Mouse (Mus musculus) MEL (cell line): ENCODE results near the gene Tmem182. TPM values are rescaled to one million over a fixed set of nuclear protein-coding genes. Genes with fewer than 3 reads are reported as not detected.

ENCODE experiments used
- DNase-seq: peaks from one replicate; pipeline ENCODE4 v3.0.0; 2011; ENCODE audit warnings: low read depth, low spot score
- H3K27ac ChIP-seq: 2 replicates; pipeline ENCODE4 v1.5.1; 2012; ENCODE audit warnings: low read depth, mild to moderate bottlenecking, control low read depth, low read length, moderate library complexity; ENCODE audit not compliant: control insufficient read depth
- H3K27me3 ChIP-seq, 2 experiments: fragments of 150-350 bp in 1 of 2; sonication (generic) in 1 of 2; 2 replicates each; pipeline ENCODE4 v1.6.1; 2012; ENCODE audit warnings: low read length in 2 of 2, mild to moderate bottlenecking in 2 of 2, improper control_type of control experiment in 1 of 2, moderate library complexity in 1 of 2; ENCODE audit not compliant: insufficient read depth in 2 of 2, control insufficient read depth in 1 of 2
- H3K36me3 ChIP-seq, 2 experiments: 2 replicates each; pipeline ENCODE4 v1.6.1; 2012 to 2014; ENCODE audit warnings: low read length in 2 of 2, improper control_type of control experiment in 1 of 2, inconsistent platforms in 1 of 2, mild to moderate bottlenecking in 1 of 2; ENCODE audit not compliant: insufficient read depth in 2 of 2, control insufficient read depth in 1 of 2
- H3K4me1 ChIP-seq, 2 experiments: fragments of 150-350 bp in 1 of 2; sonication (generic) in 1 of 2; 2 replicates each; pipeline ENCODE4 v1.6.1; 2012; ENCODE audit warnings: low read length in 2 of 2, improper control_type of control experiment in 1 of 2, mild to moderate bottlenecking in 1 of 2; ENCODE audit not compliant: insufficient read depth in 2 of 2, control insufficient read depth in 1 of 2
- H3K4me3 ChIP-seq, 2 experiments: fragments of 150-350 bp in 1 of 2; sonication (generic) in 1 of 2; 2 replicates each; pipeline ENCODE4 v1.5.1; 2012; ENCODE audit warnings: low read depth in 2 of 2, low read length in 2 of 2, mild to moderate bottlenecking in 2 of 2, moderate library complexity in 2 of 2, control low read depth in 1 of 2, improper control_type of control experiment in 1 of 2; ENCODE audit not compliant: control insufficient read depth in 1 of 2, insufficient read depth in 1 of 2
- H3K79me2 ChIP-seq: 2 replicates; pipeline ENCODE4 v1.6.1; 2012; ENCODE audit warnings: mild to moderate bottlenecking, low read length, moderate library complexity; ENCODE audit not compliant: control insufficient read depth, poor library complexity, insufficient read depth
- H3K9ac ChIP-seq: 2 replicates; pipeline ENCODE4 v1.6.1; 2012; ENCODE audit warnings: low read depth, mild to moderate bottlenecking, control low read depth, low read length, moderate library complexity; ENCODE audit not compliant: control insufficient read depth, poor library complexity, severe bottlenecking
- H3K9me3 ChIP-seq: fragments of 150-350 bp; sonication (generic); replicated peaks from 2 replicates; pipeline ENCODE4 v1.6.1; 2012; ENCODE audit warnings: mild to moderate bottlenecking, low read length, improper control_type of control experiment, moderate library complexity; ENCODE audit not compliant: insufficient read depth
- BHLHE40 ChIP-seq: IDR thresholded peaks from 2 replicates; pipeline ENCODE4 v1.6.1; 2012; ENCODE audit warnings: low read depth, mild to moderate bottlenecking, inconsistent platforms, low read length, improper control_type of control experiment, borderline replicate concordance
- CHD2 ChIP-seq: IDR thresholded peaks from 2 replicates; pipeline ENCODE4 v1.6.1; 2011; ENCODE audit warnings: low read length, improper control_type of control experiment
- CTCF ChIP-seq, 3 experiments: IDR thresholded peaks in 2 of 3; conservative IDR thresholded peaks in 1 of 3; 2 replicates each; pipeline ENCODE4 v1.5.1; 2011 to 2012; ENCODE audit warnings: low read length in 3 of 3, low read depth in 2 of 3, mild to moderate bottlenecking in 2 of 3, improper control_type of control experiment in 1 of 3, inconsistent platforms in 1 of 3, mixed read lengths in 1 of 3, moderate library complexity in 1 of 3; ENCODE audit not compliant: control insufficient read depth in 1 of 3, insufficient read depth in 1 of 3, poor library complexity in 1 of 3, severe bottlenecking in 1 of 3
- E2F4 ChIP-seq: IDR thresholded peaks from 2 replicates; pipeline ENCODE4 v1.6.1; 2011; ENCODE audit warnings: low read depth, low read length, improper control_type of control experiment, borderline replicate concordance
- ELF1 ChIP-seq: IDR thresholded peaks from 2 replicates; pipeline ENCODE4 v1.6.1; 2014; ENCODE audit warnings: low read depth, mild to moderate bottlenecking, inconsistent platforms, low read length, improper control_type of control experiment, moderate library complexity
- EP300 ChIP-seq, 2 experiments: IDR thresholded peaks; 2 replicates each; pipeline ENCODE4 v1.6.1; 2011; ENCODE audit warnings: improper control_type of control experiment in 2 of 2, low read length in 2 of 2, low read depth in 1 of 2, mild to moderate bottlenecking in 1 of 2
- ETS1 ChIP-seq: IDR thresholded peaks from 2 replicates; pipeline ENCODE4 v1.6.1; 2012; ENCODE audit warnings: low read depth, mild to moderate bottlenecking, inconsistent platforms, low read length, improper control_type of control experiment, moderate library complexity
- GABPA ChIP-seq: IDR thresholded peaks from 2 replicates; pipeline ENCODE4 v1.6.1; 2012; ENCODE audit warnings: low read depth, mild to moderate bottlenecking, inconsistent platforms, low read length, improper control_type of control experiment, moderate library complexity
- GATA1 ChIP-seq: IDR thresholded peaks from 2 replicates; pipeline ENCODE4 v1.6.1; 2011; ENCODE audit warnings: low read depth, low read length, improper control_type of control experiment
- MAX ChIP-seq: IDR thresholded peaks from 2 replicates; pipeline ENCODE4 v1.6.1; 2011; ENCODE audit warnings: low read length, improper control_type of control experiment
- MAZ ChIP-seq: IDR thresholded peaks from 2 replicates; pipeline ENCODE4 v1.6.1; 2012; ENCODE audit warnings: low read depth, mild to moderate bottlenecking, inconsistent platforms, low read length, improper control_type of control experiment
- MXI1 ChIP-seq: IDR thresholded peaks from 2 replicates; pipeline ENCODE4 v1.6.1; 2011; ENCODE audit warnings: mild to moderate bottlenecking, low read depth, low read length, improper control_type of control experiment
- NELFE ChIP-seq: IDR thresholded peaks from 2 replicates; pipeline ENCODE4 v1.6.1; 2011; ENCODE audit warnings: low read depth, low read length, improper control_type of control experiment
- NRF1 ChIP-seq: IDR thresholded peaks from 2 replicates; pipeline ENCODE4 v1.6.1; 2014; ENCODE audit warnings: low read depth, mild to moderate bottlenecking, inconsistent platforms, low read length, improper control_type of control experiment, moderate library complexity; ENCODE audit not compliant: poor library complexity, insufficient read depth, severe bottlenecking
- POLR2A ChIP-seq, 2 experiments: IDR thresholded peaks; 2 replicates each; pipeline ENCODE4 v1.6.1; 2011 to 2012; ENCODE audit warnings: low read length in 2 of 2, mild to moderate bottlenecking in 2 of 2, control low read depth in 1 of 2, improper control_type of control experiment in 1 of 2, low read depth in 1 of 2, moderate library complexity in 1 of 2; ENCODE audit not compliant: control insufficient read depth in 1 of 2, insufficient read depth in 1 of 2, poor library complexity in 1 of 2
- POLR2AphosphoS2 ChIP-seq: IDR thresholded peaks from 2 replicates; pipeline ENCODE4 v1.6.1; 2011; ENCODE audit warnings: low read length, improper control_type of control experiment
- POLR2AphosphoS5 ChIP-seq: IDR thresholded peaks from 2 replicates; pipeline ENCODE4 v1.6.1; 2012; ENCODE audit warnings: low read depth, borderline replicate concordance, mild to moderate bottlenecking, inconsistent platforms, low read length, moderate library complexity, mixed read lengths
- RCOR1 ChIP-seq: IDR thresholded peaks from 2 replicates; pipeline ENCODE4 v1.6.1; 2012; ENCODE audit warnings: low read depth, mild to moderate bottlenecking, inconsistent platforms, low read length, improper control_type of control experiment
- SMC3 ChIP-seq: IDR thresholded peaks from 2 replicates; pipeline ENCODE4 v1.6.1; 2011; ENCODE audit warnings: low read depth, low read length, improper control_type of control experiment
- TBP ChIP-seq: IDR thresholded peaks from 2 replicates; pipeline ENCODE4 v1.8.0; 2011; ENCODE audit warnings: low read depth, low read length, improper control_type of control experiment
- TCF12 ChIP-seq: IDR thresholded peaks from 2 replicates; pipeline ENCODE4 v1.6.1; 2014; ENCODE audit warnings: low read depth, mild to moderate bottlenecking, inconsistent platforms, low read length, improper control_type of control experiment, moderate library complexity
- USF2 ChIP-seq, 2 experiments: IDR thresholded peaks; 2 replicates each; pipeline ENCODE4 v1.6.1; 2011 to 2012; ENCODE audit warnings: improper control_type of control experiment in 2 of 2, low read length in 2 of 2, borderline replicate concordance in 1 of 2, inconsistent platforms in 1 of 2, low read depth in 1 of 2, mild to moderate bottlenecking in 1 of 2; ENCODE audit not compliant: insufficient read depth in 1 of 2
- ZC3H11A ChIP-seq: IDR thresholded peaks from 2 replicates; pipeline ENCODE4 v1.6.1; 2012; ENCODE audit warnings: low read depth, mild to moderate bottlenecking, inconsistent platforms, low read length, improper control_type of control experiment
- ZKSCAN1 ChIP-seq: IDR thresholded peaks from 2 replicates; pipeline ENCODE4 v1.6.1; 2012; ENCODE audit warnings: low read depth, mild to moderate bottlenecking, inconsistent platforms, low read length, improper control_type of control experiment, moderate library complexity
- ZMIZ1 ChIP-seq: IDR thresholded peaks from 2 replicates; pipeline ENCODE4 v1.6.1; 2012; ENCODE audit warnings: low read depth, mild to moderate bottlenecking, inconsistent platforms, low read length, improper control_type of control experiment, moderate library complexity
- polyA plus RNA-seq, 2 experiments: library from polyadenylated mRNA; stranded (reverse) in 1 of 2; unstranded in 1 of 2; fragments of >175 nt in 1 of 2; fragments of >200 nt in 1 of 2; gene quantifications; 2 replicates each; pipeline versions ENCODE4 v1.2.1 to v1.2.4; 2012; ENCODE audit warnings: low replicate concordance in 2 of 2, low read depth in 1 of 2; ENCODE audit not compliant: insufficient read length in 2 of 2, insufficient read depth in 1 of 2, missing spikeins in 1 of 2
- total RNA-seq: library from RNA; depleted of rRNA; stranded (reverse); fragments of 300-350 nt; gene quantifications from 2 replicates; pipeline ENCODE4 v1.2.3, GENCODE M21; 2012

Gene Tmem182
- total and polyA plus RNA-seq, 3 experiments: not detected

- Histone ChIP-seq H3K4me1 (peaks cover 0 to 3% of the 10 kb centered on the region in 2 experiments; a peak in 1 of 4 replicates), H3K27me3 (no peaks in the 10 kb centered on the region)
Measured at GRCm38 (mm10) chr1:40773234-40773633, 32.2 kb upstream of the Tmem182 start.

GRCm38 (mm10) chr1:40774040-40774439 lies 31.4 kb upstream of the Tmem182 start:
- Histone ChIP-seq H3K27me3 (no peaks in the 10 kb centered on the region), H3K4me1 (peaks cover 0 to 3% of the 10 kb centered on the region in 2 experiments; a peak in 1 of 4 replicates), H3K9ac (no peak overlapping the region), H3K4me3 (no peak overlapping the region), H3K27ac (no peak overlapping the region), H3K9me3 (no peaks in the 10 kb centered on the region), H3K79me2 (no peaks in the 10 kb centered on the region), H3K36me3 (no peaks in the 10 kb centered on the region)
- no peak for DNase-seq
- TF ChIP-seq ZKSCAN1: no peak
- TF ChIP-seq NELFE: no peak
- TF ChIP-seq NRF1: no peak
- TF ChIP-seq GABPA: no peak
- no peak for TF ChIP-seq MXI1
- TF ChIP-seq ETS1: no peak
- TF ChIP-seq USF2 (IDR thresholded peaks at IDR 0.05; ENCODE audit: borderline replicate concordance in 1 of 2, insufficient read depth in 1 of 2, low read depth in 1 of 2, low read length in 2 of 2): no peak
- TF ChIP-seq MAX: no peak
- TF ChIP-seq POLR2AphosphoS2: no peak
- no peak for TF ChIP-seq RCOR1
- no peak for TF ChIP-seq GATA1

More at GRCm38 (mm10) chr1:40773234-40773633, 32.2 kb upstream of the Tmem182 start:
- H3K4me3 ChIP-seq: no peak overlapping the region
- H3K79me2 ChIP-seq: no peaks in the 10 kb centered on the region
- H3K9ac ChIP-seq: no peak overlapping the region
- no peak overlapping the region for H3K27ac ChIP-seq
- no peak for TF ChIP-seq MXI1
- TF ChIP-seq CHD2: no peak
- TF ChIP-seq POLR2AphosphoS5: no peak
- no peak for TF ChIP-seq MAZ
- no peaks in the 10 kb centered on the region for H3K9me3 ChIP-seq
- DNase-seq: no peak
- no peaks in the 10 kb centered on the region for H3K36me3 ChIP-seq

- H3K27me3 ChIP-seq: no peaks in the 10 kb centered on the region
- peaks cover 0 to 3% of the 10 kb centered on the region in 2 experiments; a peak in 1 of 4 replicates for H3K4me1 ChIP-seq
- H3K36me3 ChIP-seq: no peaks in the 10 kb centered on the region
- no peak for DNase-seq
- H3K4me3 ChIP-seq: no peak overlapping the region
- H3K79me2 ChIP-seq: no peaks in the 10 kb centered on the region
- no peaks in the 10 kb centered on the region for H3K9me3 ChIP-seq
- no peak for TF ChIP-seq GABPA
- no peak for TF ChIP-seq POLR2AphosphoS5
- no peak for TF ChIP-seq ZC3H11A
- no peak for TF ChIP-seq EP300 (IDR thresholded peaks at IDR 0.05; ENCODE audit: low read depth in 1 of 2, low read length in 2 of 2)
- no peak for TF ChIP-seq CHD2
- TF ChIP-seq RCOR1: no peak
- TF ChIP-seq ZKSCAN1: no peak
- no peak for TF ChIP-seq ZMIZ1
- TF ChIP-seq ELF1: no peak
- no peak for TF ChIP-seq USF2 (IDR thresholded peaks at IDR 0.05; ENCODE audit: borderline replicate concordance in 1 of 2, insufficient read depth in 1 of 2, low read depth in 1 of 2, low read length in 2 of 2)
- TF ChIP-seq CTCF (IDR thresholded peaks at IDR 0.05 in 2 of 3, conservative IDR thresholded peaks at IDR 0.05 in 1 of 3; ENCODE audit: control insufficient read depth in 1 of 3, insufficient read depth in 1 of 3, low read depth in 2 of 3, low read length in 3 of 3, poor library complexity in 1 of 3, severe bottlenecking in 1 of 3): no peak
- TF ChIP-seq E2F4: no peak
- no peak for TF ChIP-seq BHLHE40
- no peak for TF ChIP-seq TCF12
- no peak for TF ChIP-seq TBP
- no peak for TF ChIP-seq SMC3
- no peak for TF ChIP-seq GATA1
- no peak for TF ChIP-seq POLR2A (IDR thresholded peaks at IDR 0.05; ENCODE audit: control insufficient read depth in 1 of 2, insufficient read depth in 1 of 2, low read depth in 1 of 2, low read length in 2 of 2, poor library complexity in 1 of 2)
- TF ChIP-seq POLR2AphosphoS2: no peak
- no peak overlapping the region for H3K9ac ChIP-seq
- no peak overlapping the region for H3K27ac ChIP-seq
Measured at GRCm38 (mm10) chr1:40776102-40776501, 29.3 kb upstream of the Tmem182 start.
